11 mouse cellular contexts compared by ENCODE assay signal in the genomic region with DNA sequence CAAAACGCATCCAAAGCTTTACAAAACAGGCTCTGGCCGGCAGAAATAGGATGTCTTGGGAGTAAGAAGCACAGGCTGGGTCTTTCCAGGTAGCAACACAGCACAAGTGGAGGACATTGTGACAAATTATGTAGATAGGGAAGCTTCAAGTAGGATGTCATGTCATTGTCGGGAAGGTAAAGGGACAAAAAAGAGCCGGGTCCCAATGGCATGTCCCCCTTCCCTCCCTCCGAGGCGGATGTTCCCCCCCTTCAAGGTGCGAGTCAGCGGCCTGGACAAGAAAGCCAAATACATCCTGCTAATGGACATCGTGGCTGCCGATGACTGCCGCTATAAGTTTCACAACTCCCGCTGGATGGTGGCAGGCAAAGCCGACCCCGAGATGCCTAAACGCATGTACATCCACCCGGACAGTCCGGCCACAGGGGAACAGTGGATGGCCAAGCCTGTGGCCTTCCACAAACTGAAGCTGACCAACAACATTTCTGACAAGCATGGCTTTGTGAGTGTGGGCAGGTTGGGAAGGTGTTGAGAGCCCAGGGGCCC. TPM values are rescaled to one million over a fixed set of nuclear protein-coding genes. Genes with fewer than 3 reads are reported as not detected.
A peak's percentile ranks its signal among the peaks of the same experiment; 100 is the strongest.
DNase-seq lines count a peak whose midpoint lies in the region; ATAC-seq and TF ChIP-seq lines count a peak whose summit lies in the region.
"Had no signal": no experiment of that assay in that cellular context is flagged by ENCODE, and none has a peak within 500 bp of the region (broad histone marks: within the 10 kb centered on the region; RNA-seq: fewer than 3 reads in every experiment).

No protein-coding gene starts in this region.

- TF ChIP-seq POLR2A in limb, embryonic 14.5 days (IDR thresholded peaks at IDR 0.05; ENCODE audit: borderline replicate concordance, extremely low read depth, insufficient read depth, insufficient read length), result no peak

- no peaks in the 10 kb centered on the region for H3K36me3 ChIP-seq in heart, embryonic 16.5 days (ENCODE audit: control insufficient read depth, insufficient read depth)
- H3K36me3 ChIP-seq in limb, embryonic 14.5 days (ENCODE audit: control insufficient read depth, insufficient read depth, low read length), result peaks cover 22% of the 10 kb centered on the region

- peaks cover 30% of the 10 kb centered on the region for H3K4me1 ChIP-seq in heart, embryonic 16.5 days (ENCODE audit: control insufficient read depth, insufficient read depth, low read length)
- H3K4me1 ChIP-seq in limb, embryonic 14.5 days (ENCODE audit: control insufficient read depth, insufficient read depth, low read length), result peaks cover 31% of the 10 kb centered on the region

- 36% methylated on average over 17 of the region's 17 CpGs for WGBS in heart, embryonic 16.5 days
- 12% methylated on average over 17 of the region's 17 CpGs for WGBS in limb, embryonic 14.5 days

- DNase-seq in heart, adult 11 months, result peak; percentile 91
- no peak for DNase-seq in heart, postnatal 10 days
- peak; percentile 34 to 36 for DNase-seq in B cell, adult 2 months
- DNase-seq in limb, embryonic 14.5 days (ENCODE audit: low spot score), result no peak
- DNase-seq in right cerebral cortex, postnatal 10 days (ENCODE audit: low spot score in 2 of 2), result no peak
- DNase-seq in cerebellum, adult 9-10 months, result no peak
- no peak for DNase-seq in left cerebral cortex, adult 9 months (ENCODE audit: low spot score in 2 of 2)
- DNase-seq: right cerebral cortex, postnatal 14 days had no signal

- H3K27ac ChIP-seq in heart, embryonic 16.5 days (ENCODE audit: low read length), result no peak overlapping the region
- peak overlapping the region; percentile 77 for H3K27ac ChIP-seq in limb, embryonic 14.5 days (replicated peaks; ENCODE audit: low read depth, low read length)
- H3K27ac ChIP-seq: liver, embryonic 14.5 days had no signal

- peak overlapping the region; percentile 79 for H3K4me2 ChIP-seq in heart, embryonic 16.5 days (ENCODE audit: low read depth, low read length)
- H3K4me2 ChIP-seq in limb, embryonic 14.5 days (replicated peaks; ENCODE audit: low read depth, low read length, severe bottlenecking), result peak overlapping the region; percentile 89

- peak overlapping the region; percentile 70 for H3K9ac ChIP-seq in heart, embryonic 16.5 days (ENCODE audit: low read length)
- H3K9ac ChIP-seq in limb, embryonic 14.5 days (ENCODE audit: low read depth, low read length, severe bottlenecking), result peak overlapping the region; percentile 85
- H3K9ac ChIP-seq: liver, embryonic 14.5 days had no signal

- no peak for ATAC-seq in heart, embryonic 16.5 days (replicated peaks; ENCODE audit: extremely low read depth, insufficient read depth, low FRiP score)
- no peak for ATAC-seq in limb, embryonic 14.5 days (ENCODE audit: low FRiP score, low read depth)

- H3K27me3 ChIP-seq in heart, embryonic 16.5 days (ENCODE audit: control insufficient read depth, insufficient read depth, low read length), result peaks cover 64% of the 10 kb centered on the region
- H3K27me3 ChIP-seq in limb, embryonic 14.5 days (ENCODE audit: control insufficient read depth, insufficient read depth, low read length), result peaks cover 72% of the 10 kb centered on the region

- peak overlapping the region; percentile 59 for H3K4me3 ChIP-seq in heart, embryonic 16.5 days (ENCODE audit: low read length)
- peak overlapping the region; percentile 50 for H3K4me3 ChIP-seq in limb, embryonic 14.5 days (replicated peaks; ENCODE audit: low read length)

- H3K9me3 ChIP-seq in heart, embryonic 16.5 days (replicated peaks; ENCODE audit: control insufficient read depth, low read length), result no peaks in the 10 kb centered on the region
- H3K9me3 ChIP-seq in limb, embryonic 14.5 days (ENCODE audit: control insufficient read depth, low read length), result no peaks in the 10 kb centered on the region

- intact Hi-C loops in heart, postnatal 10 days (cut with DNase I), result no loop called here

RNA-seq across cellular contexts. Expression of a gene that starts 2.1 kb away (rescaled TPM):
- total RNA-seq in heart, postnatal 10 days (2021), result 10 to 100 TPM; 17.3 to 18.4 TPM
- polyA plus RNA-seq in heart, embryonic 16.5 days (2015; fragmentation: Nextera tagmentation; extraction: Ambion mirVana), result 1.4 and 3.3 TPM in 2 replicates
- 31.7 and 39.1 TPM in 2 replicates for polyA plus RNA-seq in limb, embryonic 14.5 days (2012; rRNA removed)
- polyA plus RNA-seq in limb, embryonic 14.5 days (2014; fragmentation: Nextera tagmentation; extraction: Ambion mirVana), result 6.5 and 9.3 TPM in 2 replicates
- total RNA-seq: CH12.LX had no signal

RNA-seq across cellular contexts. Expression of a gene that starts 15.7 kb away (rescaled TPM):
- not detected for total RNA-seq in heart, postnatal 10 days (2021)
- not detected in 2 replicates for polyA plus RNA-seq in heart, embryonic 16.5 days (2015; fragmentation: Nextera tagmentation; extraction: Ambion mirVana)
- polyA plus RNA-seq in limb, embryonic 14.5 days (2012; rRNA removed), result not detected in 2 replicates
- polyA plus RNA-seq in limb, embryonic 14.5 days (2014; fragmentation: Nextera tagmentation; extraction: Ambion mirVana), result not detected in 2 replicates
- total RNA-seq: CH12.LX had no signal
- polyA plus RNA-seq: liver, embryonic 14.5 days had no signal

RNA-seq across cellular contexts. Expression of a gene that starts 51.8 kb away (rescaled TPM):
- under 1 TPM in 1 of 2 experiments, not detected in 1; 0.32 TPM for total RNA-seq in heart, postnatal 10 days (2021)
- polyA plus RNA-seq in heart, embryonic 16.5 days (2015; fragmentation: Nextera tagmentation; extraction: Ambion mirVana), result 0.72 and 5.0 TPM in 2 replicates
- polyA plus RNA-seq in limb, embryonic 14.5 days (2012; rRNA removed), result 37.5 and 52.7 TPM in 2 replicates
- 15.5 and 20.0 TPM in 2 replicates for polyA plus RNA-seq in limb, embryonic 14.5 days (2014; fragmentation: Nextera tagmentation; extraction: Ambion mirVana)
- total RNA-seq: CH12.LX had no signal

Comparison
In these comparisons a context has a peak if more than half of its experiments do, and no peak if none do; other contexts are left out.
1. DNase-seq: peak in heart, adult 11 months (single experiment) and B cell, adult 2 months (2 of 2); none in heart, postnatal 10 days (0 of 2), limb, embryonic 14.5 days (single experiment), right cerebral cortex, postnatal 10 days (0 of 2), cerebellum, adult 9-10 months (single experiment) and left cerebral cortex, adult 9 months (0 of 2).